ENCODE assay signal across 9 mouse cellular contexts in the genomic region with DNA sequence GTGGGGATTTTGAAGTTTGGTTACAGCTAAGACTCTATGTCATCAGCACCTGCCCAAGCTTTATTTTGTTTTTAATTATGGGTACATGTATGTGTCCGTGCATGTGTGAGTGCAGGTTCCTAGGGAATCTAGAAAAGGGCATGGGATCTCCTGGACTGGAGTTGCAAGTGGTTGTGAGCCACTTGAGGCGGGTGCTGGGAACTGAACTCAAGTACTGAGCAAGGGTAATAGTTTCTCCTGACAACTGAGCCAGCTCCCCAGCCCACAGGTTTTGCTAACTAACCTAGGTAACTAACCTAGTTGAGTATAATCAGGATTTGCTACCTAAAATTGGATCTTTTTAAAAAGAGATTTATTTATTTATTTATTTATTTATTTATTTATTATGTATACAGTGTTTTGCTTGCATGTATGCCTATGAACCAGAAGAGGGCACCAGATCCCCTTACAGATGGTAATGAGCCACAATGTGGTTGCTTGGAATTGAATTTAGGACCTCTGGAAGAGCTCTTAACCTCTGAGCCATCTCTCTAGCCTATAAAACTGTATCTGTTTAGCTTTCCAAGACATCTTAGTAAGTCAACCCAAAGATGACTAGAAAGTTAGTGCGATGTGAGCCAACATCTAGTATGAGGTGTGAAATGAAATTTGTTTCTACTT. TPM values are rescaled to one million over a fixed set of nuclear protein-coding genes. Genes with fewer than 3 reads are reported as not detected.
A peak's percentile ranks its signal among the peaks of the same experiment; 100 is the strongest.
DNase-seq lines count a peak whose midpoint lies in the region; ATAC-seq and TF ChIP-seq lines count a peak whose summit lies in the region.
"Had no signal": no experiment of that assay in that cellular context is flagged by ENCODE, and none has a peak within 500 bp of the region (broad histone marks: within the 10 kb centered on the region; RNA-seq: fewer than 3 reads in every experiment).

No protein-coding gene starts in this region.

- H3K4me1 ChIP-seq in hindbrain, embryonic 16.5 days (ENCODE audit: control insufficient read depth, insufficient read depth, low read depth, low read length), result no peaks in the 10 kb centered on the region
- no peaks in the 10 kb centered on the region for H3K4me1 ChIP-seq in hindbrain, embryonic 10.5 days (replicated peaks)
- peaks cover 0 to 3% of the 10 kb centered on the region in 2 experiments; a peak in 1 of 4 replicates for H3K4me1 ChIP-seq in CH12.LX (ENCODE audit: control insufficient read depth in 1 of 2, insufficient read depth in 2 of 2)
- no peaks in the 10 kb centered on the region for H3K4me1 ChIP-seq in midbrain, embryonic 12.5 days
- H3K4me1 ChIP-seq: limb, embryonic 15.5 days had no signal

- 76% methylated on average over 3 of the region's 3 CpGs for WGBS in hindbrain, embryonic 16.5 days
- 75% methylated on average over 3 of the region's 3 CpGs for WGBS in hindbrain, embryonic 10.5 days
- 74% methylated on average over 3 of the region's 3 CpGs for WGBS in midbrain, embryonic 12.5 days

- TF ChIP-seq RAD21 in CH12.LX (IDR thresholded peaks at IDR 0.05; ENCODE audit: low read depth, low read length), result peak; percentile 65

- ATAC-seq in hindbrain, embryonic 16.5 days, result peak; percentile 71; the same call in 1 of the 2 replicates
- 0 out of 2 replicates have a peak, but pooled peaks have one; percentile 21 for ATAC-seq in midbrain, embryonic 12.5 days (ENCODE audit: low FRiP score, low read depth)

- H3K36me3 ChIP-seq in hindbrain, embryonic 16.5 days (ENCODE audit: control insufficient read depth, insufficient read depth, low read length), result no peaks in the 10 kb centered on the region
- H3K36me3 ChIP-seq in hindbrain, embryonic 10.5 days, result no peaks in the 10 kb centered on the region
- no peaks in the 10 kb centered on the region for H3K36me3 ChIP-seq in CH12.LX (replicated peaks in 1 of 2; ENCODE audit: control insufficient read depth in 1 of 2, insufficient read depth in 1 of 2, low read length in 1 of 2)
- H3K36me3 ChIP-seq in midbrain, embryonic 12.5 days, result no peaks in the 10 kb centered on the region
- H3K36me3 ChIP-seq: limb, embryonic 15.5 days had no signal

- TF ChIP-seq CTCF in CH12.LX (conservative IDR thresholded peaks at IDR 0.05 in 1 of 2, IDR thresholded peaks at IDR 0.05 in 1 of 2; ENCODE audit: low read depth in 2 of 2, low read length in 2 of 2), result peak; percentile 28 to 62; a peak in 2 of 4 replicates

- no peak overlapping the region for H3K4me3 ChIP-seq in hindbrain, embryonic 16.5 days (ENCODE audit: low read length)
- H3K4me3 ChIP-seq in hindbrain, embryonic 10.5 days, result no peak overlapping the region
- no peak overlapping the region for H3K4me3 ChIP-seq in CH12.LX (replicated peaks in 1 of 3; ENCODE audit: low read depth in 2 of 3, low read length in 2 of 3, poor library complexity in 1 of 3)
- H3K4me3 ChIP-seq in midbrain, embryonic 12.5 days, result no peak overlapping the region
- H3K4me3 ChIP-seq: limb, embryonic 15.5 days had no signal

- no peaks in the 10 kb centered on the region for H3K9me3 ChIP-seq in hindbrain, embryonic 16.5 days (ENCODE audit: control insufficient read depth, low read length)
- H3K9me3 ChIP-seq in hindbrain, embryonic 10.5 days, result no peaks in the 10 kb centered on the region
- no peaks in the 10 kb centered on the region for H3K9me3 ChIP-seq in CH12.LX (replicated peaks; ENCODE audit: low read length)
- no peaks in the 10 kb centered on the region for H3K9me3 ChIP-seq in midbrain, embryonic 12.5 days
- H3K9me3 ChIP-seq: limb, embryonic 15.5 days had no signal

- in situ Hi-C loops in CH12.LX (cut with MboI; ENCODE audit: low pct_ligation_motif_present, low pct_unique_long_range_greater_than_20kb, low sequenced_read_pairs), result no loop called here

- no peak overlapping the region for H3K4me2 ChIP-seq in hindbrain, embryonic 16.5 days (ENCODE audit: low read length)
- no peak overlapping the region for H3K4me2 ChIP-seq in CH12.LX (ENCODE audit: insufficient read depth, low read depth, poor library complexity, severe bottlenecking)
- no peak overlapping the region for H3K4me2 ChIP-seq in midbrain, embryonic 12.5 days (replicated peaks)
- H3K4me2 ChIP-seq: limb, embryonic 15.5 days had no signal

- H3K9ac ChIP-seq in hindbrain, embryonic 16.5 days (ENCODE audit: low read depth, low read length), result no peak overlapping the region
- H3K9ac ChIP-seq in CH12.LX (ENCODE audit: insufficient read depth, low read depth), result no peak overlapping the region
- H3K9ac ChIP-seq in midbrain, embryonic 12.5 days (replicated peaks), result no peak overlapping the region
- H3K9ac ChIP-seq: limb, embryonic 15.5 days had no signal

- no peak for TF ChIP-seq POLR2A in CH12.LX (IDR thresholded peaks at IDR 0.05; ENCODE audit: low read depth, low read length)

- no peak for TF ChIP-seq EP300 in CH12.LX (IDR thresholded peaks at IDR 0.05; ENCODE audit: low read length)

- no peak overlapping the region for H3K27ac ChIP-seq in hindbrain, embryonic 16.5 days (ENCODE audit: low read depth, low read length)
- H3K27ac ChIP-seq in hindbrain, embryonic 10.5 days, result no peak overlapping the region
- no peak overlapping the region for H3K27ac ChIP-seq in CH12.LX (ENCODE audit: insufficient read depth, low read depth)
- no peak overlapping the region for H3K27ac ChIP-seq in midbrain, embryonic 12.5 days (replicated peaks)
- H3K27ac ChIP-seq: limb, embryonic 15.5 days had no signal

- H3K27me3 ChIP-seq in hindbrain, embryonic 16.5 days (replicated peaks; ENCODE audit: control insufficient read depth, insufficient read depth, low read length), result no peaks in the 10 kb centered on the region
- H3K27me3 ChIP-seq in hindbrain, embryonic 10.5 days (ENCODE audit: insufficient read depth, poor library complexity, severe bottlenecking), result no peaks in the 10 kb centered on the region; the same call in 1 of the 2 replicates
- H3K27me3 ChIP-seq in CH12.LX (replicated peaks), result no peaks in the 10 kb centered on the region
- no peaks in the 10 kb centered on the region for H3K27me3 ChIP-seq in midbrain, embryonic 12.5 days

- dilution Hi-C loops in CH12.LX (cut with MboI; ENCODE audit: extremely low pct_ligation_motif_present, extremely low pct_unique_long_range_greater_than_20kb, low sequenced_read_pairs), result no loop called here

- no peak for DNase-seq in hindbrain, embryonic 10.5 days (ENCODE audit: low spot score)
- DNase-seq in CH12.LX (ENCODE audit: extremely low read depth), result peak; percentile 48
- peak; percentile 21 to 42 for DNase-seq in cerebellum, postnatal 14 days
- DNase-seq in right cerebral cortex, postnatal 25 days, result no peak
- DNase-seq in layer of hippocampus, postnatal 36 days, result no peak
- no peak for DNase-seq in testis, postnatal 14 days (ENCODE audit: low spot score)

- no peaks in the 10 kb centered on the region for H3K79me2 ChIP-seq in CH12.LX (replicated peaks; ENCODE audit: control insufficient read depth, extremely low read depth, insufficient read depth, poor library complexity, severe bottlenecking)

TF ChIP-seq in CH12.LX, 34 proteins besides CTCF, POLR2A, EP300 and RAD21:
- TF ChIP-seq SIN3A (IDR thresholded peaks at IDR 0.05; ENCODE audit: low read length) (no peak), SMC3 (IDR thresholded peaks at IDR 0.05; ENCODE audit: low read depth, low read length) (peak; percentile 40)

RNA-seq across cellular contexts. Expression of gene Grsf1, which starts 13.4 kb away (rescaled TPM):
- 39.4 and 54.5 TPM in 2 replicates for polyA plus RNA-seq in hindbrain, embryonic 16.5 days (2015; fragmentation: Nextera tagmentation; extraction: Ambion mirVana)
- polyA plus RNA-seq in hindbrain, embryonic 10.5 days (2016; fragmentation: Nextera tagmentation; extraction: Ambion mirVana), result 76.0 and 81.2 TPM in 2 replicates
- 56.8 and 60.5 TPM in 2 replicates for total RNA-seq in CH12.LX (2012; rRNA removed)
- total RNA-seq in CH12.LX (2014; rRNA removed), result 109 and 115 TPM in 2 replicates
- polyA plus RNA-seq in CH12.LX (2012; ENCODE audit: insufficient read length, low read depth), result 100 and 126 TPM in 2 replicates
- 99.9 and 105 TPM in 2 replicates for polyA plus RNA-seq in midbrain, embryonic 12.5 days (2016; fragmentation: Nextera tagmentation; extraction: Ambion mirVana)
- total RNA-seq in layer of hippocampus, postnatal 36 days (2021), result 10 to 100 TPM; 85.3 to 97.2 TPM

RNA-seq across cellular contexts. Expression of gene Mob1b, which starts 31.2 kb away (rescaled TPM):
- 7.5 and 9.4 TPM in 2 replicates for polyA plus RNA-seq in hindbrain, embryonic 16.5 days (2015; fragmentation: Nextera tagmentation; extraction: Ambion mirVana)
- polyA plus RNA-seq in hindbrain, embryonic 10.5 days (2016; fragmentation: Nextera tagmentation; extraction: Ambion mirVana), result 10.8 TPM in 2 replicates
- 7.0 and 7.6 TPM in 2 replicates for total RNA-seq in CH12.LX (2012; rRNA removed)
- 11.9 and 13.0 TPM in 2 replicates for total RNA-seq in CH12.LX (2014; rRNA removed)
- polyA plus RNA-seq in CH12.LX (2012; ENCODE audit: insufficient read length, low read depth), result 9.0 and 10.5 TPM in 2 replicates
- polyA plus RNA-seq in midbrain, embryonic 12.5 days (2016; fragmentation: Nextera tagmentation; extraction: Ambion mirVana), result 15.8 and 17.5 TPM in 2 replicates
- total RNA-seq in layer of hippocampus, postnatal 36 days (2021), result 10 to 100 TPM; 31.6 to 32.9 TPM

Comparison
In these comparisons a context has a peak if more than half of its experiments do, and no peak if none do; other contexts are left out.
1. DNase-seq: peak in CH12.LX (single experiment) and cerebellum, postnatal 14 days (2 of 2); none in hindbrain, embryonic 10.5 days (single experiment), right cerebral cortex, postnatal 25 days (single experiment), layer of hippocampus, postnatal 36 days (0 of 2) and testis, postnatal 14 days (single experiment).